Mouse (Mus musculus): Measurements from ENCODE around the gene Olfm1. TPM values are rescaled to one million over a fixed set of nuclear protein-coding genes. Genes with fewer than 3 reads are reported as not detected.
A peak's percentile ranks its signal among the peaks of the same experiment; 100 is the strongest.

Olfm1 gene
- total RNA-seq, 2 experiments from 2014 or later = 7.7 to 9.4 TPM

DNA sequence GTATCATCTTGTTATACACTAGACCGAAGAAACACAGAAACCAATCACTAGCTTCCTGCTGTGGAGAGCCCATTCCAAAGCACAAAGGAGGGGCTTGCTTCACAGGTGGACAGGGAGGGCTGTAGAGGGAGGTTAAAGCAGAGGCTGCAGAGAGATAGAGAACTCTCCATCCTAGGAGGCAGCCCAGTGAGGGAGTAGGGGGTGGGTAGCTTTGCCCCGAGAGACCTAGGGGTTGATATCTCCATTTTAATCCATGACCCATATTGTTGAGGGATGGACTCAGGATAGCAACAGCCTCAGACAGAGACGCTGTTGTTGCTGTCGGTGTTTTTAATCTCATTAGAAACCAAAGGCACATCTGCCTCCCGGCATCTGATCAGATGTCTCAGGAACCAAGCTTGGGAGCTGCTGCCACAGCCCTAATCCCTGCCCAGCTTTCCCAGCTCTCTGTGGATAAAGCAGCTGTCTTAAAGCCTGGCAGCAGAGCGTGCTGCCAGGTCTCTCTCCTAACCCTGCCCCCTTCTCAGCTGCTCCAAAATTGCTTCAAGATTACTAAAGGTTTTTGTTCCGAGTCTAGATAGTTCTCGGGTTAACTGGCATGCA lies 34.9 kb downstream of the Olfm1 start:
- intact Hi-C loops (cut with DNase I) = no loop called here

DNA sequence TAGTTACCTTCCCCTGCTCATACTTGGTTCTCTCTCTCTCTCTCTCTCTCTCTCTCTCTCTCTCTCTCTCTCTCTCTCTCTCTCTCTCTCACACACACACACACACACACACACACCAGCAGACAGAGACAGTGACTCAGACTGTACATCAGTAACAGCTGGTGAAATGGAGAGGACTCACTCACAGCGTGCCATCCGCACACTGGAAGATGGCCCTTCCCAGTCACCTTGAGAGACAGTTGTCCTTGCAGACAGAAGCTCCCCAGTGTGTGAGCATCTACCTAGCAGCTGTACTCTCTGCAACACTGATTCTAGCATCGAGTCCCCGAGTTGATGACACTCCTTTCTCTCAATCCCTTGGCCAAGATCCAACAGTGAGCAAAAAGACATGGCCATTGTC lies 35.6 kb downstream of the Olfm1 start:
- DNase-seq = no peak
- intact Hi-C loops (cut with DNase I) = no loop called here

More for the DNA sequence above, 34.9 kb downstream of the Olfm1 start:
- no peak for DNase-seq

DNA sequence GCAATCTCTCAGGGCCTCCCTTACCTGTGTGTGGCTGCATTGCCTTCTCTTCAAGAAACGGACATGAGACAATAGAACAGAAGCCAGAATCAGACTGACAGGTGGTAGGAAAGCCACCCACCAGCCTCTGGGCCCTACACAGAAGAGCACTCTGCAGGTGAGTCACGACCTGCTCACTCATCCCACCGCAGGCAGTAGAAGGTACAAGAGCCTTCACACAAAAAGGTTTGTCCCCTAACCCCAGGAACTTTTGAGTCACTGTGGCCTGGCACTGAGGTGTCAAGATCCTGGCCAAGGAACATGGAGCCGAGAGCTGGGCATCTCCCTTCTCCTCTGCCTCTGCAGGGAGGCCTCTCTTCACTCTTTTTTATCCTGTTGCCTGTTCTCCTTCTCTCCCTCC lies 42.3 kb downstream of the Olfm1 start:
- intact Hi-C loops (cut with DNase I) = no loop called here
- no peak for DNase-seq

DNA sequence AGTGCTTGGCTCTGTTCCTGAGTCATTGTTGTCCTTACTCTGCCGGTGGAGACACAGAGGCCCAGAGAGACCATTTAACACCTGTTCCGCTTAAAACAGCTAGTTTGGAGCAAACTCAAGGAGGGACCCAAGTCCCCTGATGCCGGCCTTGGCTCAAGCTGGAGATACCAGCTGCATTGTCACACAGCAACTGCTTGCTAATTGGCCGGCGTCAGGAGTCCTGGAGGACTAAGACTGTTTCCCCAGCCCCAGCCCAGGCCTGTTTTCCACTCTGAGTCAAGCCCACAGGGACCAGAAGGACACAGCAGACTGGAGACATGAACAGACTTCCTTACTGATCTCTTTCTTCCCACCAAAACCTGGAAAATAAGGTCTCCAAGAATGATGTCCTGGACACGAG lies 43.7 kb downstream of the Olfm1 start:
- DNase-seq = no peak
- intact Hi-C loops (cut with DNase I) = no loop called here

DNA sequence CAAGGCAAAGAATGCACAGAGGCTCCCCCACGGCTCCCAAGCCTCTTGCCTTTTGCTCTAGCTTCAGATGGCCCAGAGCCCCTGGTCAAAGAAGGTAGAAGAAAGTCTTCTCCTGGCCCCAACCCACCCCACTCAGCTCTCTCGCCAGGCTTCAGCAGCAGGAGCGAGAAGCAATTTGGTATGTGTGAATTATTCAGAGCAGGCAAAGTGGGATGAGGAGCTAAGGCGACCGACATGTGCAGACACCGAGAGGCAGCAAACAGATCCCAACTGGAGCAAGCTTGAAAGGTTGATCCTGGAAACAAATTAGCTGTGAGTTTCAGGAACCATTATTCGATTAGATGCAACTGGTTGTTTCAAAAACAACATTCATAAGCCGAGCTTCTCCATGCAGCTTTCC lies 46.8 kb downstream of the Olfm1 start:
- intact Hi-C loops (cut with DNase I) = no loop called here
- DNase-seq = no peak

DNA sequence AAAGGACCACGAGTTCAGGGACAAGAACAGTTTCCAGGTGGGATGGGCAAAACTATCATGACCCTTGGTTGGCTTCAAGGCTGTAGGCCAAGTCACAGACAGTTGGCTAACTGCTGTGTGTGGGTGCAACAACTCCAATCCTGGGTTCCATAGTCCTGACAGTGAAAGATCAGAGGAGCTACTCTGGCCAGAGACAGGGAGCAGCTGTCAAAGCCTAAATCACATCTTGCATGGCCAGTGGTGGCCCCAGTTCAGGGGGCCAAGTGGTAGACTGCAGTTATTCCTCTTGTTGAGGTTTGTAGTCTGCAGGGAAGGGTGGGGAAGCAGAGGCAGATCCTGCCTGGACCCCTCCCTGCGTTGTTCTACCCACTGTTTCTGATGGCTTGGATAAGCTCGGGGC lies 48.1 kb downstream of the Olfm1 start:
- DNase-seq = no peak
- intact Hi-C loops (cut with DNase I) = no loop called here

DNA sequence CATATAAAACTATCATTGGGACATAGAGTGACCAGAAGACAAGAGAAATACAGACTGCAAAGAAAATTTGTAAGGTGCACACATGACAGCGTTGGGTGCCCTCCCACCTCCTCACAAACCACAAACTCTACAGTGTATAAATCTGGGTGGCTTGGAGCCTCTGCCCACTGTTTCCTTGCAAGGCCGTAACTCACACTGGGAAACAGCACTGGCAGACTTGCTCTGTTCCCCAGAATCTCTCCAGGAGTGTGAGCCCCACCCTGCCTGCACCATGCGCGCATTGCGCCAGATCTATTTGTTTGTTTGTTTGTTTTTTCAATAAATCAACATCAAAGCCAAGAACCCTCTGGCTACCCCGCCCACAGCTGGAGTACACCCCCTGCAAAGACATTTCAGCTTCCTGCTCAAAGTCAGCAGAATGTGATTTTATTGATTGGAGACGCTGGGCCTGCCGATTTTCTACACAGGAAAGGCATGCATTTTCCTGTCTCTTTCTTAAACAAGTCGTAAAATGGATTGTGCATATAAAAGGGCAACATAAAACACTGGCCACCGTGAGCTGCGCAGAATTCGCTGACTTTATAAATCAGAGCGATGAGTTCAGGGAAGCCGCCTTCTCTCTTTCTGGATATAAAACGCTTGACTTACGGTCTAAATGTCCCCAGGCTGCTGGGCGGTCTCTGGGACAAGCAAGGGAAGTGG lies 48.9 kb downstream of the Olfm1 start:
- intact Hi-C loops (cut with DNase I) = no loop called here
- DNase-seq = no peak

DNA sequence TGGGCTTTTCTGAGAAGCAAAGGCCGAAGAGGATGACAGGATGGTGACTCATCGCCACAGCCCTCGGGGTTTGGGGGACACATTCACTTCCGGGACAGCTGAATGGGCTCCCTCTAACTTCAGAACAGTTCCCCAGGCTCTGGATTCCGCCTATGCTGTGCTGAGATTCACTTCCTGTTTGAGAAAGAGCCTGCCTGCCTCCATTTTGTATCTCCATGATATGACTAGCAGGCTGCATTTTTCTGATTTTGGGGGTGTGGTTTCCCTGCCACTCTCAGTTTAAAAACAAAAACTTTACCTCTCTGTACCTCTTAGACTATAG lies 49.4 kb downstream of the Olfm1 start:
- DNase-seq = no peak
- intact Hi-C loops (cut with DNase I) = no loop called here

DNA sequence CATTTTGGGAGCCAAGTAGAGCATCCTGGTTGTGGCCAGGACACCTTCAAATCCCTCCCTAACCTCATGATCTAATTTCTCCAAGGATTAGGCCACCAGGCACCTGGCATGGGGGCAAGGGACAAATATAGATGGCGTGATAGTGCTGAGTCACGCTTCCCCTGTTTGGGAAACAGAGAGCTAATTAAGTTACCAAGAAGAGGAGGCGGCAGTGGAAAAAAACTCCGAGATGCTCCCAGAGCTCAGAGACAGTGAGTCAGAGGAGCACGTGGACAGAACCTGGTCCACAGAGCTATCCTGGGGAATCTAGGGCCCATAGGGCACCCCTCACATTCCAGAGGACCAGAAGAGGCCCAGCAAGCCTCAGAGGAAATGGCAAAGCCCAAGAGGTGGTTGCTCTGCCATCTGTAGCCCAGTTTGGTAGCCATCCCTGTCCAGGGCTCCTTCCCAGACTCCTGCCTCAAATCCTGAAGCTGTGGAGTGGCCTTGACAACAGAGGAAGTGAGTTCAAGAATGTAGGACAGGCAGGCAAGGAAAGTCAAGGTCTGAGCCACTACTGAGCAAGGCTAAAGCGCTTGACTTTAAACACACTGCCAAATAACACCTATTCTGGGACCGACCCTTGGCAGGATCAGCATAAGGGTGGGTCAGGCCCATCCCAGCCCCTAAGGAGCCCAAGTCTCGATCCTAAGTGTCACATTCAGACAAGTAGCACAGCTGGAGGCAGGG lies 52.0 kb downstream of the Olfm1 start:
- no peak for DNase-seq
- intact Hi-C loops (cut with DNase I) = no loop called here

DNA sequence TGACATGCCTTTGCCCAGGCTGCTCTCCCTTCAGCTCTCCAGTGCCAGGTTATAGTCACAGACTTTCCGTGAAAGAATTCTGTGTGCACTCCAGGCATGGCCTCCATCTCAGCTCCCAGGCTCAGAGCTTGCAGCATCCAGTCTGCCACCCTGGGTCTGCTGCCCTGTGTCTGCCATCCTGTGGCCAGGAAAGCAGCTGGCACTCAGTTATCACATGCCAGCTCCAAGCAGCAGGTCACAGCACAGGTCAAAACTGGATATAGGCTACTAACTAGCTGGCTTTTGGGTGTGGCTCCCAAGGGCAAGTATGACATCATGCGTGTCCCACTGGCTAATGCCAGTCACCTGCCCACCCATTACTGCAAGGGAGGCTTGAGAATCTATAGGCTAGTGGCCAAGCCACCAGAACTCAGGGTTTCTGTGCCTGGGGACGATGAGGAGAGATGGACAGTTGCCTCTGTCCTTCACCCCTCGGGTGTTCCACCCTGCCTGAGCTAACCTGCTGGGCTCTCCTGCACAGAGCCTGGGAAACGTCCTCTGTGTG lies 53.4 kb downstream of the Olfm1 start:
- no peak for DNase-seq
- intact Hi-C loops (cut with DNase I) = no loop called here

DNA sequence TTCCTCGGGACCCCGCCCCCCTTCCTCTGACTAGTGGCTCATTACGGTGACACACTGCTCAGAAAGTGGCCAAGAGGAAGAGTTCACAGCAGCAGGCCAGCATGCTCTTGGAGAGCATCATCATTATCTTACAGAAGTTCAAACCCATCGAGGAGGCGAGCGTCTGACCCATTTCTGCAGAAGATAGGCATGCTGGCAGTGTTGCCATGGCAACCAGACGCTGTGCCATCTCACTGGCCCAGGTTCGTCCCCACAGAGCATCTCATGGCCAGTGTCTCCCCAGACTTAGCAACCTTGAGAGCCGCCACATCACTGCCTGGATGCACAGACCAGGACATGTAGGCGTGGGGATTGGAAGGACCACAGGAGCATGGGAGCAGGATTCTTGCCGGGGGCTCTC lies 54.3 kb downstream of the Olfm1 start:
- no peak for DNase-seq
- intact Hi-C loops (cut with DNase I) = no loop called here

DNA sequence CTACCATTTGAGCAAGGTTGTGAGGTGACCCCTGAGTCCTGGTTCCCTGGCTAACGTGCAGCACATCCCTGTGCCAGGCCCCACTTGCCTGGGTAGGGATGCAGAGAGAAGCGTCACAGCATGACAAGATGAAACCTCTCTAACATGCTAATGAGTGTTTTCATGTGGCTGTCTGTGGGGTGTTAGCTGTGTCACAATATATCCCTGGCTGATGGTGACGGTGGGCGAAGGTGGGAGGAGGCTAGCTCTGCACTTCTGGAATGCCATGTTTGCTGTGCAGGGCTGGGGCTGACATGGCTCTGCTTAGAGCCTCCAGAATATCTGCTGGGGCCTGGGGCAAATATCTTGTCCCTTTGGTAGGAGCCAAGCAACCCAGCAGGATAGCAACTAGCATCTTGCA lies 59.8 kb downstream of the Olfm1 start:
- no peak for DNase-seq
- intact Hi-C loops (cut with DNase I) = no loop called here

DNA sequence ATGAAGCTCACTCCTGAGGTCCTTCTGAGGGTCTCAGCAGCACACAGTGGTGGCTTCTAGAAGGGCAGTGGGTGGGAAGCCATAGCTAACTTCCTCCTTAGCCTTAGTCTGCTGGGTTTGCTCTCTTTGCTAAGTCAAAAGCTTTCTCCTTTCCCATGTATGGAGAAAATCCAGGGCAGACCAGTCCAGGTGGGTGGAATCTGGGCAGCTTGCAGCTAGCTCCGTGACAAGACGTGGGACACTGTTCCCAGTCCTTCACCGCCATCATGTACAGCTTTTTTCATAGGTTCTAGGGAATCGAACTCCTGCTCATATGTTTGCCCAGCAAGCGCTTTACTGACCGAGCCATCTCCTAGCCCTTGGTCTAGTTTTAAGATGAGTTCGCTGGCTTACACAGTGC lies 63.2 kb downstream of the Olfm1 start:
- intact Hi-C loops (cut with DNase I) = no loop called here
- DNase-seq = no peak

DNA sequence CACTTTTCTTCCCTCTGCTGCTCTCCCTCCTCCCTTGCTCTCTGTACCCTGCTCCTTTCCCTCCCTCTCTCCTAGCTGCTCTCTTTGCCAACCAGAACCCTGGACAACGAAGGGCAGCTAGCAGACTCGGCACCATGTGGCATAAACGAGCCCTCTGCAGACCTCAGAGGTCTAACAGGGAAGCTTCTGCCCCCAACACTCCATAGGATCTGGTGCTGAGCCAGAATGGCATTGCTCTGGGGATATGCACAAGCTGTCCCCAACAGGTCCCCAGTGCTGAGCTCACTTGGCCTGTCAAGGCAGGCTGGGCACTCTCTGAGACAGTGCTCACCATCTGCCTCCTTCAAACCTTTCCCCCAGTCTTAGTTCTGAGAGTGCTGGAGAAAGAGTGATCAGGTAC lies 68.6 kb downstream of the Olfm1 start:
- intact Hi-C loops (cut with DNase I) = no loop called here
- no peak for DNase-seq

DNA sequence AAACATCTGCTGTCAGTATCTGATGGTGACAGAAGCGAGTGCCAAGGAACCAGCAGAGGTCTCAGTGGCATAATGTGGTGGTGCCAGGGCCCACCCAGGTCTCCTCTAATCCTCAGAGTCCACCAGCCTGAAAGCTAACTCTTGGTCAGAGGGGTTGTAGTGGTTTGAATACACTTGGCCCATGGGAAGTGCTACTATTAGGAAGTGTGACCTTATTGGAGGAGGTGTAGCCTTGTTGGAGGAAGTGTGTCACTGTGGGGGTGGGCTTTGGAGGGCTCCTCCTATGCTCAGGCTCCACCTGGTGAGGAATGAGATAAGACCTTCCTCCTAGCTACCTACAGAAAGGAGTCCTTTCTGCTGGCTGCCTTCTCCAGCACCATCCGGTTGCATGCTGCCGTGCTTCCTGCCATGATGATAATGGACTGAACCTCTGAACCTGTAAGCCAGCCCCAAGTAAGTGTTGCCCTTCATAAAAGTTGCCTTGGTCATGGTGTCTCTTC lies 75.0 kb downstream of the Olfm1 start:
- intact Hi-C loops (cut with DNase I) = no loop called here
- DNase-seq = no peak

DNA sequence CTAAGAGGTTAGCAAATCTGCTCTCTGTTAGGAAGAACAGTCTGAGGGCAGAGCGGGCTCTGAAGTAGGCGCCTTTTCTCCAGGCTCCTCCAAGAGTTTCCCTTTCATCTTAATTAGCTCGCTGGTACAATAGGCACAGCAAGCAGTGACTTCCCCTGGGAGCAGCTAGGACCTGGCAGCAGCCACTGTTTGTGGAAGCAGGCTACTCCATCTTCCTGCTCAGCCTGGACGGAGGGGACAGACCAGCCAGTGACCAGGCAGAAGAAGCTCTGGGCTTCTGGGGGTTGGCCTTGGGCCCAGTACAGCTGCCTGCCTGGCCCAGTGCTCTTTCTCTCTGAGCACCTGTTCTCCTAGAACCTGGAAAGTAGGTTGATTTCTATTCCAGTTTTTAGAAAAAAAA lies 77.8 kb downstream of the Olfm1 start:
- DNase-seq = peak; percentile 25 to 43
- intact Hi-C loops (cut with DNase I) = no loop called here

DNA sequence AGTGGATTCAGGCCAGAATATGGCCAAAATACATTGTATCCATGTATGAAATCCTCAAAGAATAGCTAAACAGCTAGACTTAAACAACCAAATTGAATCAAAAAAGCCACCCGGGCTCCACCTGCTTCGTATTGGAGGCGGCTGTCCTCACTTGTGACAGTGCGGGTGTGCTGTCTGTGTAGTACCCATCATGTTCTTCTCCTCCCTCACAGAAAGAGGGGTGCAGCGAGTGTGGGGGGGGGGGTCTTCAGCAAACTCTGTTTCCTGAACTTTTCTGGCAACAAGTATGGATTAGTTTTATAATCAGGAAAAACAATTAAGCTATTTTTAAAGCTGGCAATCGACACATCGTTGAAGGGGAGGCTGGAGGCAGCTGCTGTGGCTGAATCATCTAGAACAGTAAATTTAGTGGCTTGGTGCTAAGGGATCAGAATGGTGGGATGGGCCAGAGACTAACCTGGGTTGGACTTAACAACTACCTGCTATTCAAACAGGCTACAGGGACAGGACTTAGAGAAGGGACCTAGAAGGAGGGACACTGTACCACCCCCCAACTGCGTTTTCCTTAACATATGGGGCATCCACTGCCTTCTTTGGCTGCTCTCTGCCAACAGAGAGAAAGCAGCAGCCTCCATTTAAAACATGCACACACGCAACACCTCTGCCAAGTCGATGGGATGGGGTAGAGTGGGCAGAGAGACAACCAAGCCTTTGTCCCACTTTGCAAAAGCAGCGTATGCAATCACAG lies 79.6 kb downstream of the Olfm1 start:
- intact Hi-C loops (cut with DNase I) = no loop called here
- no peak for DNase-seq

DNA sequence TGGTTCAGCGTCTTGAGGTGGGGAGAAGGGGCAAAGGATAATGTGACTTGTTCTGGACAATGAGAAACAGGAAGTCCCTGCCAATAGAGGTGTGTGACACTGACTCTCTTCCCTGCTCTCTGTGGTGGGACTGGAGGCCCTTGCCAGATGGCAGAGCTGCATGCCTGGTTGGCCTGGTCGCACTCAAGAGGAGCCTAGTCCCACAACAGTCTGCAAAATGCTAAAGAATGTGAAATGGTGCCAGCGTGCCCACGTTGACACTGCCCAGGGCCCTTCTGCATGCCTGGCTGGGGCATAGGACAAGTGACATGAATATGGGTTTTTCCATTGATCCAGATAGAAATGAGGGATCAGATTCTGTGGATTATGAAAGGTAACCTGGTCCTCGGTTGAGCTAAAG lies 81.2 kb downstream of the Olfm1 start:
- intact Hi-C loops (cut with DNase I) = no loop called here
- DNase-seq = peak; percentile 8 to 23

DNA sequence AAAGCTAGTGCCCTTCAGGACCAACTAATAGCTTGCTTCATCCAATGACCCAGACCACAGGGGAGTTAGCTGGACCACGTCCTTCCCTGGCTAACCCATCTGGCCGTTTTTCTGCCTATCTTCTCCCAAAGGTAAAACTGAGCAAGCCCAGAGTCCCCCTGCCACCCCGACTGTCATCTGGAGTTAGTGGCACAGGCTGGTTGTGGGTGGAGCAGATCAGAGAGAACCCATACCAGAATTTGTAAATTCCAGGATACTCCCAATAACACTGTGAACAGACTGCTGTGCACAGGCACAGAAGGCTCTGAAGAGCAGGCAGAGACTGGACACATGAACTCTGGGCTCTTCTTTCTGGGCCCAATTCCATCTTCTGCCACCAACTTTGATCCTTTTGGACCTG lies 82.6 kb downstream of the Olfm1 start:
- DNase-seq = no peak
- intact Hi-C loops (cut with DNase I) = no loop called here

DNA sequence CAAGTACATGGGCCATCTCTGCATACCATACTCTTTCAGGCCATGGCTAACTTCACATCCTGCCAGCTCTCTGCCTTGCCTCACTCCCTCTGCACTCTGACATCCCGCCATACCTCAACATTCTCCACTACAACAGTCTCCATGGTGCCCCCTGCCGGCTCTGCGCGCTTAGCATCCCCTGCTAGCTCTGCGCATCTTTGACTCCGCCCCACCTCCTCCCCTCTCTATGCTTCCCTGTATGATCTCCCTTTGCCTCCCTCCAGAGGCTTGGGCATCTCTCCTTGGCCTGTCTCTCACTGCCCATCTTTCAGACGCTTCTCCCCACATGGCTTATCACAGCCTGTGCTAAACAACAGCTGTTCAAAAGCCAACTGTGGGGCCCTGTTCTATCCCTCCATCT lies 85.4 kb downstream of the Olfm1 start:
- intact Hi-C loops (cut with DNase I) = loop anchor here (1.0 kb wide), 1 partner anchor 74 kb away; no protein-coding TSS in a partner anchor
- peak; percentile 69 to 78 for DNase-seq

DNA sequence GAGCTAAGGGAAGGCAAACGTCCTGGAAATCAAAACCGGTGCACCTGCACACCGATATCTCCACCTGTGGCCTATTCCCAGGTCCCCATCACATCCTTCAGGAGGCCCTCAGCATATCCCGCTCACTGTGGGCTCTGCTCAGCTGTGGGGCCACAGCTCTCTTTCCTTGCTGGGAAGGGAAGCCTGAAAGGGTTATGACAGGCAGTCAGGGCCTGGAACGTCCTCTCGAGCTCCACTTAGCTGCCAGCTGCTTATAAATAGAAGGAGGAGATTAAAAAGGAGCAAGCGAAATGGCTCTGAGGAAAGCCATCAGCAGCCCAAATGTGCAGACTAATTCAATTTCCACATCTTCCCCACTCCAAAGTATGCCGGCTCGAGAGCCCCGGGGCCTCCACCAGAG lies 86.1 kb downstream of the Olfm1 start:
- intact Hi-C loops (cut with DNase I) = loop anchor here (1.0 kb wide), 1 partner anchor 75 kb away; no protein-coding TSS in a partner anchor
- DNase-seq = peak; percentile 42 to 43

Data from heart, postnatal 10 days (tissue).